Mouse (Mus musculus): ENCODE measurements at regions not wholly inside any gene's neighbourhood (a gene's known extent, or its start where the extent isn't known, plus 50 kb on each side); places are given as distances from the start of the nearest gene placed in this dataset.

GRCm38 (mm10) chr16:78641717-78642116, 65.2 kb upstream of the D16Ertd472e start:
- TF ChIP-seq POLR2A (IDR thresholded peaks at IDR 0.05; ENCODE audit: insufficient read depth, low read depth, low read length): no peak
- no peak for TF ChIP-seq EP300 (IDR thresholded peaks at IDR 0.05; ENCODE audit: insufficient read depth, low read depth, low read length)
- no peak for TF ChIP-seq CTCF (IDR thresholded peaks at IDR 0.05)

Measured in heart, adult 2 months (tissue).